Mouse (Mus musculus) cerebellum, postnatal 4 days (tissue): ENCODE results near the gene Arsa.
"Not testable (repeated sequence)": the region's sequence is repeated elsewhere in the genome, so short reads cannot be mapped to it uniquely, and the experiment has no call there.

Experiments
- DNase-seq, 2 experiments: peaks; one replicate each; pipeline ENCODE4 v3.0.0; 2022; ENCODE audit warnings: low spot score in 2 of 2, mixed read lengths in 1 of 2

Gene Arsa

GRCm38 (mm10) chr15:89455642-89456041 lies 21.6 kb downstream of the Arsa start:
- no peak for DNase-seq

- DNase-seq: no peak
These were observed 22.4 kb downstream of the Arsa start for GRCm38 (mm10) chr15:89454857-89455256.

- peak in 1 of 2 experiments; percentile 72 for DNase-seq
These were observed 23.3 kb downstream of the Arsa start, which contains the start of gene Mapk8ip2 for GRCm38 (mm10) chr15:89453865-89454478. TSS of gene Mapk8ip2 (plus strand) at chr15:89453913.

- no peak for DNase-seq
These were observed 24.0 kb downstream of the Arsa start for GRCm38 (mm10) chr15:89452906-89453864.

- no peak for DNase-seq
These were observed 34.6 kb downstream of the Arsa start for GRCm38 (mm10) chr15:89442486-89443070.

GRCm38 (mm10) chr15:89435878-89436277 lies 41.3 kb downstream of the Arsa start:
- DNase-seq: no peak

GRCm38 (mm10) chr15:89434136-89434535 lies 43.1 kb downstream of the Arsa start:
- no peak for DNase-seq

GRCm38 (mm10) chr15:89432946-89433345 lies 44.3 kb downstream of the Arsa start:
- no peak for DNase-seq

GRCm38 (mm10) chr15:89431806-89432205 lies 45.4 kb downstream of the Arsa start:
- no peak for DNase-seq

GRCm38 (mm10) chr15:89431271-89431670 lies 46.0 kb downstream of the Arsa start:
- DNase-seq: no peak

GRCm38 (mm10) chr15:89430771-89431170 lies 46.5 kb downstream of the Arsa start:
- not testable (repeated sequence) for DNase-seq

- DNase-seq: no peak
These were observed 46.9 kb downstream of the Arsa start for GRCm38 (mm10) chr15:89430341-89430740.

GRCm38 (mm10) chr15:89429352-89430221 lies 47.6 kb downstream of the Arsa start, which contains the start of the genes C730034F03Rik, Gm44502 and Chkb:
TSS of gene C730034F03Rik (plus strand) at chr15:89429589.
TSS of gene Gm44502 (minus strand) at chr15:89429696.
TSS of gene Chkb (minus strand) at chr15:89429908.
- DNase-seq: peak; percentile 75 to 88

- DNase-seq: no peak
These were observed 48.3 kb downstream of the Arsa start for GRCm38 (mm10) chr15:89428821-89429351.

GRCm38 (mm10) chr15:89428136-89428790 lies 49.0 kb downstream of the Arsa start:
- no peak for DNase-seq

GRCm38 (mm10) chr15:89426716-89427115 lies 50.5 kb downstream of the Arsa start:
- no peak for DNase-seq

GRCm38 (mm10) chr15:89425711-89426121 lies 51.5 kb downstream of the Arsa start, which contains the start of gene Cpt1b:
TSS of gene Cpt1b (minus strand) at chr15:89425863.
- DNase-seq: no peak

GRCm38 (mm10) chr15:89424621-89425020 lies 52.6 kb downstream of the Arsa start:
- no peak for DNase-seq
